Mouse (Mus musculus): Measurements from ENCODE around the gene Fam120a.

GRCm38 (mm10) chr13:48895376-48895775 is 72.4 kb downstream of the Fam120a start:
- TF ChIP-seq CTCF (IDR thresholded peaks at IDR 0.05; ENCODE audit: low read depth) (no peak), EP300 (IDR thresholded peaks at IDR 0.05; ENCODE audit: low read depth) (no peak)
